Mouse (Mus musculus): ENCODE results near the gene Stx1a. TPM values are rescaled to one million over a fixed set of nuclear protein-coding genes. Genes with fewer than 3 reads are reported as not detected.

The Stx1a gene
- total RNA-seq, 1 experiment from 2014 or later: not detected

DNA sequence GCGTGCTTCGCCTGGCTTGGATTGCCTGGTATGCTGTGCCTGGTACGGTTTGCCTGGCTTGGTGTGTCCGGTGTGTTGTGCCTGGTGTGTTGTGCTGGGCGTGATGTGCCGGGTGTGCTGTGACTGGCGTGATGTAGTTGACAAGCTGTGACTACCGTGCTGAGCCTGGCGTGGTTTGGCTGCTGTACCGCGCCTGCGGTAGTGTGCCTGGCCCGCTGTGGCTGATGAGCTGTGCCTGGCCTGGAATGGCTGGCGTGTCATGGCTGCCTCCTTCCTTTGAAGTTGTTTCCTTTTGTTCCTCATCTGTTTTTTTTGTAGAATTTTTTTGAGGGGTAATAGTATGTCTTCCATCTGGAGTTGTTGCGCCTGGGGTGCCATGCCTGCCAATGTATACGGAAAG lies 22.5 kb upstream of the Stx1a start:
- no peak for ATAC-seq (replicated peaks in 1 of 2; ENCODE audit: insufficient read depth in 1 of 2, low FRiP score in 2 of 2, low TSS enrichment in 1 of 2, low read depth in 1 of 2, poor library complexity in 2 of 2, severe bottlenecking in 2 of 2)

GRCm38 (mm10) chr5:135001309-135001708 lies 22.0 kb upstream of the Stx1a start:
- peak; percentile 45 to 56 for ATAC-seq (replicated peaks in 1 of 2; ENCODE audit: insufficient read depth in 1 of 2, low FRiP score in 2 of 2, low TSS enrichment in 1 of 2, low read depth in 1 of 2, poor library complexity in 2 of 2, severe bottlenecking in 2 of 2)

DNA sequence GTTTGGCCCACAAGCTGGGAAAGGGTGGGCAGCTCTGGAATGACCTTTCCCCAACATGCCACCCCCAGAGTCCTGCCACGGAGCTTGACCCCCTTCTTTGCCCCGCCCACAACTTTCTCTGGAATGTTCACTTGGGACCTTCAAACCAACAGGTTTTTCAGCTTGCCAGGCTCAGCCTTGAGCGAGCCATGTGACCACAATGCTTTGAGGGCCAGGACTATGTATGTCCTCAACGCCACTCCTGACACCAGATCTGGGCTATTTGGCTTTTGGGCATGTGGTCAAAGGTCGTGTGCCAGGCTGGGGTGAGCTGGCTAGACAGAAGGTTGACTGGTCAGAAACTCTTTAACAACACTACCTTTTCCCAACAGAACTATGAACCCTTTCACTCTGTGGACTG lies 21.1 kb upstream of the Stx1a start:
- no peak for ATAC-seq (replicated peaks in 1 of 2; ENCODE audit: insufficient read depth in 1 of 2, low FRiP score in 2 of 2, low TSS enrichment in 1 of 2, low read depth in 1 of 2, poor library complexity in 2 of 2, severe bottlenecking in 2 of 2)

DNA sequence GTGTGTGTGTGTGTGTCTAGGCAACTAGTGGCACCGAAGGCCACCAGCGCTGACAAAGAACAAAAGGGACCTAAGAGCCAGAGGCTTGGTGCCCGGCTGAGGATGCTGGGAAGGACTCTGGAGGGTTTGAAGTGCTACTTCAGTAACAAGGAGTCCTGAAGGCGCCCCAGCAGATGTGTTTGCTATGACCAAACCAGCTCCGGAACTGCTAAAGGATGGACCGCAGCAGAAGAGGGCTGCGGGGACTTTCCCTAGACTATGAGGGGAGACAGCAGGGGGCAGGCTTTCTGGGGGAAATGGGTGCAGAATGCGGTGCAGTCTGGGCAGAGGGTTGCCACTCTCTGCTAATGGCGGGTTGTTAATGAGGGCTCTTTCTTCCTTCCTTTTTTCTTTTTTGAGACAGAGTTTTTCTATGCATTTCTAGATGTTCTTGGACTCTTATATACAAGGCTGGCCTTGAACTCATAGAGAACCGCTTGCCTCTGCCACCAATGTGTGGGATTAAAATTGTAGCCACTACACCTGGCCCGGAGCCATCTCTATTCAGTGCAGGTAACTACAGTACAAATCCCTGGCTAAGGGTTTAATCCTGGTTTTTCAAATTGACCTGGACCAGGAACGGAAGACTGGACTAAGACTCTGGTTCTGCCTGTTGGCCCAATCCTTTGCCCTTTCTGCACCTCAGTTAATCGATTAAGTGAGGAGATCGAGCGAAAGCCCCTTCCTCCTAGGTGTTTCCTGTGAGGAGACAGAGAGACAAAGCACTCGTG lies 15.3 kb upstream of the Stx1a start:
- ATAC-seq (replicated peaks in 1 of 2; ENCODE audit: insufficient read depth in 1 of 2, low FRiP score in 2 of 2, low TSS enrichment in 1 of 2, low read depth in 1 of 2, poor library complexity in 2 of 2, severe bottlenecking in 2 of 2): no peak

DNA sequence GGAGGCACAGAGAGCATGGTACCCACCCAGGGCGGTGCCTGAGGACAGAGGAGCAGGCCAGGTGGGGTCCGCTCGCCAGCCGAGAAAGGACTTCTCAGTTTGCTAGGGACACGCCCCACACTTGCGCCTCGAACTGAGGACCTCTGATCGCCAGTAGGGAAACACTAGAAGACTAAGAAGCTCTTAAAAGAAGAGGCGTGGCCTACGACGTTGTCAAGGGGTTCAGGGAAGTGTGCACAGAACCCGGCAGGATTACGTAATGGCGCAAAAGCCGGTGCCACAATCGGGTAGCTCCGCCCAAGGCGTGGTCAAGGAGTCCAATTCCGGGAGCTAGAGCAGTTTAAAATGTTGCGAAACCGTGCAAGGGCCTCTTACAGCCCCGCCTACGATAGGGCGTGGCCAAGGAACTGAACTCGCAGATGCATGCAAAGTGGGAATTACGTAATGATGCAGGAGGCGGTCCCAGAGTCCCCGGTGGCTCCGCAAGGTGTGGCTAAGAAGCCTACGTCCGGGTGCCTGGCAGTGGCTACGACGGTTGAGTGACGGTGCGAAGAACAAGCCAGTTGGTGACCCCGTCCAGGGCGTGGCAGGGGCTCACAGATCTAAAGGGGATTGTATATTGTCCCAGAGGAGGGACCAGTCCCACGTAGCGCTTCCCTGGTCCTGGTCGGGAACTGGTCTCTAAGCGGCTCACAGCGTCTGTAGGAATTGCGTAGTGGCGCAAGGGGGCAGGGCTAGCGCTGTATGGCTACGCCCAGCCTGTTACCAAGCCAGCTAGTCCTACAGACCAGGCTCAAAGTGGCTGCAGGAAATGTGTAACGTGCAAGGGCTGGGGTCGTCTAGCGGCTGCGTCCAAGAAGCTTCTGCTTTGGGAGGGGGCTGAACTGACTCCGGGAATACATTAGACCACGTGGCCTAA lies 14.4 kb upstream of the Stx1a start, which contains the start of gene Abhd11:
TSS of gene Abhd11 (plus strand) at position 482 of the 919 bp plus-strand sequence.
- peak; percentile 79 to 80 for ATAC-seq (replicated peaks in 1 of 2; ENCODE audit: insufficient read depth in 1 of 2, low FRiP score in 2 of 2, low TSS enrichment in 1 of 2, low read depth in 1 of 2, poor library complexity in 2 of 2, severe bottlenecking in 2 of 2)

DNA sequence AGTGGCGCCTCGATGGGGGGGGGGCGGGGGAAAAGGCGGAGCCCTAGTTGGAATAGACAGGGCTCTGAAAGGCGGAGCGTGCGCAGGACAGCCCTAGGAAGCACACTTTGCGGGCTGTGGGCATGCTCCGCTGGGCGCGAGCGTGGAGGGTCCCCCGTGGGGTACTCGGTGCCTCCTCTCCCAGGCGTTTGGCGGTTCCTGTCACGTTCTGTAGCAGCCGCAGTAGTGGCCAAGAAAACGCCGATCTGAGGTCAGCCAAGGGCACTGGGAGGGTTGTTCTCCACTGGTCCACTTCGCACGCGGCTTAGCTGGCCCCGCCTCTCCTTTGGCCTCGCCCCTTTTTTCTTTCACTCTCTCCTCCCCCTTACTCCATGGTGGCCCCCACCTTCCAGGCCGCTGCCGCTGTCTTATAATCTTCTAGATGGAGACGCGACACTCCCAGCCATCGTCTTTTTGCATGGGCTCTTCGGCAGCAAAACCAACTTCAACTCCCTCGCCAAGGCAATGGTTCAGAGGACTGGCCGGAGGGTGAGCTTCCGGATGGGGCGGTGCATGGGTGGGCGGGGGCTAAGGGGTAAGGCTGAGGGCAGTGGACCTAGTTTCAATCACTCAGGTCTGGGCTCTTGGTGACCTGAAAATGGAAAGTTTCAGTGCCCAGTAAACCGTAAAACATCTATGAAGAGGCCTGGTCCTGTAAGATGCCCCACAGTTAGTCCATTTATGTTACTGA lies 13.5 kb upstream of the Stx1a start:
- peak; percentile 41 to 43 for ATAC-seq (replicated peaks in 1 of 2; ENCODE audit: insufficient read depth in 1 of 2, low FRiP score in 2 of 2, low TSS enrichment in 1 of 2, low read depth in 1 of 2, poor library complexity in 2 of 2, severe bottlenecking in 2 of 2)

- ATAC-seq (replicated peaks in 1 of 2; ENCODE audit: insufficient read depth in 1 of 2, low FRiP score in 2 of 2, low TSS enrichment in 1 of 2, low read depth in 1 of 2, poor library complexity in 2 of 2, severe bottlenecking in 2 of 2): no peak
Observed at GRCm38 (mm10) chr5:135010320-135010709, 13.0 kb upstream of the Stx1a start.

GRCm38 (mm10) chr5:135010841-135011743 lies 12.2 kb upstream of the Stx1a start:
- ATAC-seq (replicated peaks in 1 of 2; ENCODE audit: insufficient read depth in 1 of 2, low FRiP score in 2 of 2, low TSS enrichment in 1 of 2, low read depth in 1 of 2, poor library complexity in 2 of 2, severe bottlenecking in 2 of 2): no peak

DNA sequence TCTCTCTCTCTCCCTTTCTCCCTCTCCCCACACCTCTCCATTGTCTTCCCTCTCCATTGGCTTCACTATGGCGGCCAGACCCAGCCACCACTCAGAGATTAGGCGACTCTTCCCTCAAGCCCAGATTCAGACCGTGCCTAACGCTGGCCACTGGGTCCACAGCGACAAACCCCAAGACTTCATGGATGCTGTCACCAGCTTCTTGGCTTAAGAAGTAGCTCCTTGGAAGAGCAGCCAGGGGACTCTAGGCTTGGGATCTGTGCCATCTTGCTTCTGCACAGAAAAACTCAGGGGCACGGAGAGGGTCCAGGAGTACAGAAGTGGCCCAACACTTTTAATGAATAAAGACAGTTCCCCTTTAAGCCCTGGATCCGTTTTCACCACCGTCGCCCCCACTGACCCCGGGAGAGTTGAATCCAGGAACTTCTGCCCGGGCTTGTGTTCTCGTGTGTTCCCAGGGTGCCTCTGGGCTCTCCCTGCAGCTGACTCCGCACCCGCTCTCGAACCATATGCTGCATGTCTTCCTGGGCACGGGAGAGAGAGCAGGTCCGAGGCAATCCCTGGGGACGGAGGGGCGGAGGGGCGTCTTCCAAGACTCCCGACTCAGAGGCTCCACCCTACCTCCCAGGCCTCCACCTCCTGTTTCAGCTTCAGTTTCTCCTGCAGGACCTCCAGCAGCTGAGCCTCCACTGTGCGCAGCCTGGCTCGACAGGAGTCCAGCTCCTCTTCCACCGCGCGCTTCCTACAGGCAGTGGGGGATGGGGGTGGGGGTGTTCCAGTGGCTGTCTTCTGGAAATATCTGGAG lies 11.3 kb upstream of the Stx1a start:
- no peak for ATAC-seq (replicated peaks in 1 of 2; ENCODE audit: insufficient read depth in 1 of 2, low FRiP score in 2 of 2, low TSS enrichment in 1 of 2, low read depth in 1 of 2, poor library complexity in 2 of 2, severe bottlenecking in 2 of 2)

- no peak for ATAC-seq (replicated peaks in 1 of 2; ENCODE audit: insufficient read depth in 1 of 2, low FRiP score in 2 of 2, low TSS enrichment in 1 of 2, low read depth in 1 of 2, poor library complexity in 2 of 2, severe bottlenecking in 2 of 2)
Observed at GRCm38 (mm10) chr5:135012671-135013441, 10.4 kb upstream of the Stx1a start.

GRCm38 (mm10) chr5:135015497-135015896 lies 7.8 kb upstream of the Stx1a start:
- peak; percentile 71 to 85 for ATAC-seq (replicated peaks in 1 of 2; ENCODE audit: insufficient read depth in 1 of 2, low FRiP score in 2 of 2, low TSS enrichment in 1 of 2, low read depth in 1 of 2, poor library complexity in 2 of 2, severe bottlenecking in 2 of 2)

- no peak for ATAC-seq (replicated peaks in 1 of 2; ENCODE audit: insufficient read depth in 1 of 2, low FRiP score in 2 of 2, low TSS enrichment in 1 of 2, low read depth in 1 of 2, poor library complexity in 2 of 2, severe bottlenecking in 2 of 2)
Observed at GRCm38 (mm10) chr5:135016224-135016759, 7.0 kb upstream of the Stx1a start.

GRCm38 (mm10) chr5:135021814-135022213 lies 1.5 kb upstream of the Stx1a start:
- ATAC-seq (replicated peaks in 1 of 2; ENCODE audit: insufficient read depth in 1 of 2, low FRiP score in 2 of 2, low TSS enrichment in 1 of 2, low read depth in 1 of 2, poor library complexity in 2 of 2, severe bottlenecking in 2 of 2): no peak

DNA sequence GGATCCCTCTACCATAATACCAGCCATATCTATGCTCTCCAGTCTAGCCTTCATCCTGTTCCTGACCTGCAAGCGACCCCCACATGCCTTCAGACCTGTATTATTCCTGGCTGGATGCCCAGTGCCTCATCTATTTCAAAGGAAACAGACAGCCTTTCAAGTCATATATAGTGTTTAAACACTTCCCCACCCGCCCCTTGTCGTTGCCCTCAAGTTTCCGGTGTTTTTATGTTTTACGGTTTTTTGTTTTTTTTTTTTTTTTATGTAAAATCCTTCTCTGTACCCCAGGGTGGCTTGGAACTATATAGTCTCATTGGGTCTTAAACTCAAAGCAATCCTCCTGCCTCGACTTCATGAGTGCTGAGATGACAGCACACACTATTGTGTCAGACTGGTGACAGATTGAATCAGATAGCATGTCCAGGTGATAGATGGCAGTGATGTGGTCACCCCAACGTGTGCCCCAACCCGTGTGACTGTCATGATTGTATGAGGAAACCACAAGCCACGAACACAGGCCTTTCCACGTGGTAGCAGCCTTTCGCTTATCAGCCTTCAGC lies 1.5 kb downstream of the Stx1a start:
- peak; percentile 60 to 63 for ATAC-seq (replicated peaks in 1 of 2; ENCODE audit: insufficient read depth in 1 of 2, low FRiP score in 2 of 2, low TSS enrichment in 1 of 2, low read depth in 1 of 2, poor library complexity in 2 of 2, severe bottlenecking in 2 of 2)

DNA sequence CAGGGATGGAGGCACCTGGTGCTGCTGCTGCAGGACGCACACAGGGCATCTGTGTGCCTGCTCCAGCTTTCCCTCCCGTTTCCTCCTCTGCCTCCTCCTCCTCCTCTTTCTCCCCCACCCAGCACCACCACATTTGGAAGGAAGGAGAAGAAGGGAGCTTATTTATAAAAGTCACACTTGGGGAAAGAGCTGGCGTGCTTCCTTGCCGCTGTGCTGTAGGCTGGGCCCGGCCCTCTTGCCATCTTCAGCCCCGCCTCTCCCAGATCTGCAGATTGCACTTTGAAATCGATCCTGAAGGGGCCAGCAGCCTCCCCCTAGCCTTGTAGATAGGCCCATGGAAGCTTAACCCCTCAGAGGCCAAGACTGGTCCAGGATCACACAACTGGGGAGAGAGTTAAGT lies 2.6 kb downstream of the Stx1a start:
- no peak for ATAC-seq (replicated peaks in 1 of 2; ENCODE audit: insufficient read depth in 1 of 2, low FRiP score in 2 of 2, low TSS enrichment in 1 of 2, low read depth in 1 of 2, poor library complexity in 2 of 2, severe bottlenecking in 2 of 2)
